Mouse (Mus musculus): ENCODE data around the gene Gm14862.
"Not testable (repeated sequence)": the region's sequence is repeated elsewhere in the genome, so short reads cannot be mapped to it uniquely, and the experiment has no call there.

The Gm14862 gene

GRCm38 (mm10) chrX:9256766-9257165 is at the start of gene Gm14862:
Gene Gm14862, minus strand, starts transcription at chrX:9256899.
- no peak for DNase-seq (ENCODE audit: low spot score in 2 of 2)

DNA sequence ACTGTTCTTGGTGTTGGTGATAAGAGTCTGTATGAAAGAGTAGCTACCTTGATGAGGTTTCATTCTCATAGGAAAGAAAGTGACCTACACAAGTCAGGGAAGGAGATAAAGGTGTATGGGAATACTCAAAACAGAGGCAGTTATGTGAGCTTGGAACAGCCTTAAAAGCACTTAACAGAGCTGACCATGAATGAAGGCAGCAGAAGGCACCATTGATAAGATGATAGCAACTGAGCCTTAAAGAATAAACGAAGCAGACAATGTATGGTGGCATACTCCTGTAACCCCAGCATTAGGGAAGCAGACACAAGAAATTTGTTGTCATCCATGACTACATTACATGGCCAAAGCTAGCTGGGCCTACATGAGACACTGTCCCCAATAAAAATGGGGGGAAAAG is 46.8 kb upstream of the Gm14862 start:
- DNase-seq (ENCODE audit: low spot score in 2 of 2), result no peak

- no peak for DNase-seq (ENCODE audit: low spot score in 2 of 2)
These were observed 46.1 kb upstream of the Gm14862 start for GRCm38 (mm10) chrX:9302791-9303190.

- DNase-seq (ENCODE audit: low spot score in 2 of 2), result no peak
These were observed 41.7 kb upstream of the Gm14862 start for GRCm38 (mm10) chrX:9298413-9298864.

- DNase-seq (ENCODE audit: low spot score in 2 of 2), result not testable (repeated sequence)
These were observed 36.6 kb upstream of the Gm14862 start for GRCm38 (mm10) chrX:9293140-9293829.

DNA sequence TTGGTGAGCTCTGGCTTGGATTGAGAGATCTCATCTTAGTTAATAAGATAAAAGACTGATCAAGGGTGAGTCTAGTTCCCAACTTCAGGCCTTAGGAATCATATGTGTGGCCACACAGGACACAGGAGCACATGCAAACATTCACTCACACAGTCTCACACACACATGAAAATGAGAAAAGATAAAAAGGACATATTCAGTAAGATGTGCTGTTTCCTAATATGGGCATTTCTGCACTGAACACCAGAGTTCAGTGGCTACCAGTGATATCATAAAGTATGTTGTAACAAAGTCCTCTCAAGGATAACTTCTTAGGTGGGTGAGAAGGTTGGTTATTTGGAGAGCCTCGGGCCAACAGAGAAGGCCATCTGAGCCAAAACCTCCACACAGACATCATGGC is 26.8 kb upstream of the Gm14862 start, which contains the start of gene H2al1m:
Gene H2al1m, plus strand, starts transcription at position 301 of the 400 bp plus-strand sequence.
- not testable (repeated sequence) for DNase-seq (ENCODE audit: low spot score in 2 of 2)

DNA sequence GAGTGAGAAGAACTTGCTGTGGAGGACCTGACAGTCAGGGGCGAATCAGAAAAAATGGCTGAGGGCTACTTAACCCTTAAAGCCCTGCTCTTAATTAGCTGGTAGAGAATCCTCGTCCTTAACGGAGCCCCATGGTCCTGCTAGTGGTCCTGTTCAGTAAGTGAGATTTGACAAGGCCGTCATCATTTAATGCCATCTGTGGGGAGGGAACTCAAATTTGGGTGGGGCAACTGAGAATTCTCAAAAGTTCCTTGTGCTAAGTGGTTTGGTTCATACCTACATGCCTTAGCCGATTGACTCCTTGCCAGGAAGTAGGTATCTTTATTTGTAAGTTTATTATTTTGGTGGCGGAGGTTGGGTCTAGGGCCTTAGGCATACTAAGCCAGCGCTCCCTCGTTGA is 17.6 kb upstream of the Gm14862 start:
- DNase-seq (ENCODE audit: low spot score in 2 of 2), result no peak

GRCm38 (mm10) chrX:9273377-9274002 is 16.8 kb upstream of the Gm14862 start:
- DNase-seq (ENCODE audit: low spot score in 2 of 2), result no peak

- peak in 1 of 2 experiments; percentile 14 for DNase-seq (ENCODE audit: low spot score in 2 of 2)
These were observed 16.0 kb upstream of the Gm14862 start, which contains the start of gene Xk for GRCm38 (mm10) chrX:9272460-9273361. Gene Xk, plus strand, starts transcription at chrX:9272756.

DNA sequence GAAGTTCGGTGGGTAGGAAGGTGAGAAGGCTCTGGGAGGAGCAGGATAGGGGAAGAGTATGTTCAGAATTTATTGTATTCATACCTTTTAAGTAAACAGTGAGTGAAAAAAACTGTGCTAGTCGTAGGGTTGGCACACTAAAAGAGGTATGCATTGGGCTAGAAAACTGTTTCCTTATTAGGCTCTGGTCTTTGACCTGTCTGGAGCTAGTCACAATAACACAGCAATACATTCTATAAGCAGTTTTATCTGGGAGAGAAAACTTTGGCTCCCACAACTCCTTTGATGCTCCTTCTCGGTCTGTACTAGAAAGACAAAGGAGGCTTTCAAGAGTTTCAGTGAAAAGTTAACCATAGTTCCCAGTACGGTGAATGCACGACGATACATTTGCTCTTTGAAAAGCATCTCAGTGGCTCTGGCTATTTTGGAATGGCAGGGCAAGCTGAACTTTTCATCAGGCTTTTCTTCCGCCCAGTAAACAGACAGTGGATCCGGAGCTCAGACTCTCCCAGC is 15.3 kb upstream of the Gm14862 start:
- DNase-seq (ENCODE audit: low spot score in 2 of 2), result no peak

DNA sequence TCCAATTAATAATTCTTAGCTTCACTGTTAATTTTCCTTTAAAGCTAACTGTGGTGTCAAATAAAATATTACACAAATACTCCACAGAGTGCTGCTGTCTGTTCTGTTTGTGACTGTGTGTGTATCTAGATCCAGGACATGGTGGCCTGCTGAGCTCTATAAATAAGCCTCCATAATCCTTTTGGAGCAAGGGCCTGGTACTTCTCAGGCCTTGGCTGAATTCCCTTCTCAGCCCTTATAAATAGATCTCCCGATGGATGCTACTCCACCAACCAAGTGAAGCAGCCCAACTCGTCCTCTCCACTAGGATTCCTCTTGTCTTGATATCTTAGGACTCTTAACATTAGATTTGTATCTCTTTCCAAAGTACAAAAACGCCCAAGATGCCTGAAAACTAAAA is 14.4 kb upstream of the Gm14862 start:
- no peak for DNase-seq (ENCODE audit: low spot score in 2 of 2)

DNA sequence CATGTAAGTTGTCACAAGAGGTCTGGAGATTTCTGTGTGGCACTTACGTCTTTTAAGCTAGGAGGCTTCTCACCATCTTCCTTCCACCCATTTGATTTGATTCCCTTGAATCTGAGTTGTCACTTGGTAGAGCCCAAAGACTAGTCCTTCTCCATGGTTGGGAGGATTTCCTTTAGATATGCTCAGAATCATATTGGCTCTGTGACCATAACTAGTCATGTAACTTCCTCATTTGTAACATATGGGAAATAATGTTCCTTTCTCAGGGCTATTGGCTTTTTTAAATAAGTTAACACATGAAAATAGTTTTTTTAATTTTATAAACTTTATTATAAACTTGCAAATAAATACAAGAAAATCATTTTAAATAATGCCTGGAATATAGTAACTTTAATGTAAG is 2.6 kb upstream of the Gm14862 start:
- no peak for DNase-seq (ENCODE audit: low spot score in 2 of 2)

- DNase-seq (ENCODE audit: low spot score in 2 of 2), result no peak
These were observed 1.1 kb upstream of the Gm14862 start for GRCm38 (mm10) chrX:9257831-9258230.

- no peak for DNase-seq (ENCODE audit: low spot score in 2 of 2)
These were observed 1.8 kb downstream of the Gm14862 start for GRCm38 (mm10) chrX:9254901-9255300.

- no peak for DNase-seq (ENCODE audit: low spot score in 2 of 2)
These were observed 2.7 kb downstream of the Gm14862 start for GRCm38 (mm10) chrX:9253990-9254389.

DNA sequence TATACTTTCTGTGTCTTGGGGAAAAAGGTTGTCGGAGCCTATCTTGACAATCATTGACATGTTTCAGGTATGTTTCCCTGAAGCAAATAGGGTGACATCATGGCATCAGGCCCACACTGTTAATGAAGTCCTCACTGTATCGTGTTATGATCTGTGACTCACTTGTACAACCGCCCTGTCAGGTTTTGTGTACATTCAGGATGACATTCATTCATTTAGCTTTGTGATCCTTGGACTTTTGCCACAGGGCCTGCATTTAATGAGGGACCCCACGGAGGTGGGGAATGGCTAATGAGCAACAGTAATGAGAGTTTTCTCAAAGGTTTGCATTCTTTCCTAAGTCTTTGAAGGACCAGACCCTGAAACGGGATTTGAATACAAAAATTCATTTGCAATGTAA is 7.8 kb downstream of the Gm14862 start:
- DNase-seq (ENCODE audit: low spot score in 2 of 2), result no peak

DNA sequence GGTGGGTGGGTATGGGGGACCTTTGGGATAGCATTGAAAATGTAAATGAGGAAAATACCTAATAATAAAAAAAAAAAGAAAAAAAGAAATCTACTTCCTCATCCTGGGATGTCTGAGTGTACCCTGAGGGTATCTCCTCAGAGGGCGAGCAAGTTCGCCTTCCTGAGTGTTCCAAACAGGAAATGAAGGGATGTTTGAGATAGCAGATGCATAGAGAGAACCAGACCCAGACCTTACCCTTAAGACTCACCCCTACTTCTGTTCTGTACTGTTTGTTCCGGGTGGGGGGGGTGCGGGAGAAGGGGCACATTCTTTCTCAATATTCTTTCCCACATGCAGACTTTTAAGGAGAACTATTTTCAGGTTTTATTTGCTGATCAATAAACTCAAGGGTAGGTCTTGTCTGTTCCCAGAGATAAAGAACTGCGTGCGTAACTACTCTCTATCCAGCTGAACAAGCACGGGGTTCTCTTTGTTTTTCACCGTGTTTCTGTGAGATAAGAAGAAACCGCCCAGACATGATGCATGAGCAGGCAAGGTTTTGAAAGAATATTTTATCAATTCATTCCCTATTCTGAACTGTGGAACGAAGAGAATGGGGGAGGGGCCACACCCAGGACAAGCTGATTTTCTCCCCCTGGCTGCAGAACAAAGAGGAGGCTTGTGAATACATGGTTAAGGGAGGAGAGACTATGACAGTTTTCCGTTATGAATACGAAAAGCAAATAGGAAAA is 11.9 kb downstream of the Gm14862 start:
- DNase-seq (ENCODE audit: low spot score in 2 of 2), result no peak

GRCm38 (mm10) chrX:9243381-9243864 is 13.3 kb downstream of the Gm14862 start:
- DNase-seq (ENCODE audit: low spot score in 2 of 2), result no peak

DNA sequence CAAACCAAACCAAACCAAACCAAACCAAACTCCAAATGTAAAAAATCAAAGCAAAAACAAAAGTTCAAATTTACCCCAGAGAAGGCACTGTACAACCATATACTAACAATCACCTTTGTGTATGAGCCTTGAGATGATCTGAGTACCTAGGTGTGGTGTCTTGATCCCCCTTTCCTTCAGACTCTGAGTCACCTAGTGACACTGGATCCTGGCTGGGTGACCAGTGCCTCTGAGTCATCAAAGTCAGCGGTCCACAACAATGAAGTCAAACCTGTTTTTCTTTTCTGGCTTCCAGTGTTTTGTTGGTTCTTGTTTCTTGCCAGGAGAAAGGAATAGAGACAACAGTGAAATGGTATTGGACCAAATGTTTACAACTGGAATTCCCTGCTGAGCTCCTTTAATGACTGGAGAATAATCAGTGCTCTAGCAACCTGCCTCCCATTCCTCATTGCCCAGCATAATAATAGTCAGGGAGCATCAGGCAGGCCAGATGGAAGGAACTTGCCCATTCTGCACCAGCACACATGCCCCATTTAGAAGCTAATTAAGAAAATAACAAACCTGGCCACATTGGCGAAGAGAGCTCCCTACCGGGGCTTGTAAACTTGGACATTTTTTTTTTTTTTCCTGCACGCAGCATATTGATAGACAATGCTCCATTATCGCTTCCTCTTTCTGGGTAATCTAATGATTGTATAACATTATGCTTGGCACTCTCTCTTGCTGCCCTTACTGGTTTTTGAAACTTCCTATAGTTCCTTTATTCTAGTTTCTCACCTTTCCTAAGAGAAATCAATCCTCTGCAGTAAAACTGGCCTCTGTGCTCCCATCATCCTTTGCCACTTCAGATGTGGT is 15.7 kb downstream of the Gm14862 start:
- DNase-seq (ENCODE audit: low spot score in 2 of 2), result no peak

DNA sequence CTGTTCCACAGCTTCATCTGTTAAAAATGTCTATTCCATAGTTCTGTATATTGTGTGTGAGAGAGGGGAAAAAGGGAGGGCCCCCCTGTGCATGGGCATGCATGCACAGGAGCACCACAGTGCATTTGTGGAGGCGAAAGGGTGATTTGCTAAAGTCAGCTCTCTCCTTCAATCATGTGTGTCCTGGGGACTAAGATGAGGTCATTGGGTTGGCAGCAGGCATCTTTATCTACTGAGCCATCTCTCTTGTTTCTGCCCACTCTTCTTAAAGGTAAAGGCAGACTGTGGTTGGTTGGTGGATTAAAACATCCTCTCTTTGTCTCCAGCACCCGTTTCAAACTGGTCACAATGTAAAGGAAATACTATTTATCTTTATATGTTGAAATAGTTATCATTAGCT is 29.6 kb downstream of the Gm14862 start:
- DNase-seq (ENCODE audit: low spot score in 2 of 2), result no peak
